Mouse (Mus musculus) cortical plate, adult 2 months (tissue): Measurements from ENCODE around the gene Tmprss6. TPM values are rescaled to one million over a fixed set of nuclear protein-coding genes. Genes with fewer than 3 reads are reported as not detected.

Experiments used
- H3K27ac ChIP-seq: fragments of 200-500 bp; 2 replicates; pipeline ENCODE4 v1.5.1; 2012; ENCODE audit warnings: low read length, control low read depth, inconsistent platforms; ENCODE audit not compliant: insufficient read depth
- H3K4me1 ChIP-seq: fragments of 200-500 bp; 2 replicates; pipeline ENCODE4 v1.6.1; 2011; ENCODE audit warnings: low read length; ENCODE audit not compliant: control insufficient read depth, insufficient read depth
- H3K4me3 ChIP-seq: fragments of 200-500 bp; 2 replicates; pipeline ENCODE4 v1.5.1; 2011; ENCODE audit warnings: mild to moderate bottlenecking, low read length, control low read depth; ENCODE audit not compliant: insufficient read depth
- CTCF ChIP-seq: fragments of 200-500 bp; IDR thresholded peaks from 2 replicates; pipeline ENCODE4 v1.5.1; 2011; ENCODE audit warnings: mild to moderate bottlenecking, control low read depth, low read length; ENCODE audit not compliant: insufficient read depth; ENCODE audit errors: extremely low read depth
- POLR2A ChIP-seq: fragments of 200-500 bp; IDR thresholded peaks from 2 replicates; pipeline ENCODE4 v1.6.1; 2011; ENCODE audit warnings: mild to moderate bottlenecking, low read length, control low read depth; ENCODE audit not compliant: insufficient read depth; ENCODE audit errors: extremely low read depth
- polyA plus RNA-seq: library from polyadenylated mRNA; depleted of rRNA; stranded (reverse); fragments of >200 nt; gene quantifications from 2 replicates; pipeline ENCODE4 v1.2.3, GENCODE M21; 2012; rRNA removed

Gene Tmprss6
- polyA plus RNA-seq, 1 experiment: 0.04 TPM

GRCm38 (mm10) chr15:78390855-78391254 lies 77.6 kb downstream of the Tmprss6 start:
- no peak overlapping the region for H3K4me3 ChIP-seq
- TF ChIP-seq CTCF: no peak
- TF ChIP-seq POLR2A: no peak
- no peaks in the 10 kb centered on the region for H3K4me1 ChIP-seq
- H3K27ac ChIP-seq: no peak overlapping the region

Other genes with a start within 250 kb of the Tmprss6 start
- 1.7 and 1.9 TPM in 2 replicates for gene Ncf4, start 223.8 kb downstream of the Tmprss6 start, polyA plus RNA-seq
- gene Csf2rb2, start 162.9 kb downstream of the Tmprss6 start, polyA plus RNA-seq: 0.50 and 0.72 TPM in 2 replicates
- gene Csf2rb, start 142.9 kb downstream of the Tmprss6 start, polyA plus RNA-seq: 1.2 and 1.8 TPM in 2 replicates
- gene Tex33, start 72.7 kb downstream of the Tmprss6 start, polyA plus RNA-seq: not detected in 2 replicates
- 65.7 and 67.6 TPM in 2 replicates for gene Tst, start 62.7 kb downstream of the Tmprss6 start, polyA plus RNA-seq
- gene Mpst, start 62.2 kb downstream of the Tmprss6 start, polyA plus RNA-seq: 66.7 and 72.9 TPM in 2 replicates
- gene Kctd17, start 40.1 kb downstream of the Tmprss6 start, polyA plus RNA-seq: 489 and 526 TPM in 2 replicates
- gene Il2rb, start 26.6 kb upstream of the Tmprss6 start, polyA plus RNA-seq: 0.11 and 0.29 TPM in 2 replicates
- gene C1qtnf6, start 62.8 kb upstream of the Tmprss6 start, polyA plus RNA-seq: 3.6 and 3.9 TPM in 2 replicates
- gene Sstr3, start 76.1 kb upstream of the Tmprss6 start, polyA plus RNA-seq: 13.8 and 20.9 TPM in 2 replicates
- 6.0 and 7.2 TPM in 2 replicates for gene Rac2, start 104.1 kb upstream of the Tmprss6 start, polyA plus RNA-seq
- gene Cyth4, start 128.4 kb upstream of the Tmprss6 start, polyA plus RNA-seq: 14.0 and 15.7 TPM in 2 replicates